Mouse (Mus musculus): ENCODE measurements at regions not wholly inside any gene's neighbourhood (a gene's known extent, or its start where the extent isn't known, plus 50 kb on each side); places are given as distances from the start of the nearest gene placed in this dataset.
"Not testable (repeated sequence)": the region's sequence is repeated elsewhere in the genome, so short reads cannot be mapped to it uniquely, and the experiment has no call there.

DNA sequence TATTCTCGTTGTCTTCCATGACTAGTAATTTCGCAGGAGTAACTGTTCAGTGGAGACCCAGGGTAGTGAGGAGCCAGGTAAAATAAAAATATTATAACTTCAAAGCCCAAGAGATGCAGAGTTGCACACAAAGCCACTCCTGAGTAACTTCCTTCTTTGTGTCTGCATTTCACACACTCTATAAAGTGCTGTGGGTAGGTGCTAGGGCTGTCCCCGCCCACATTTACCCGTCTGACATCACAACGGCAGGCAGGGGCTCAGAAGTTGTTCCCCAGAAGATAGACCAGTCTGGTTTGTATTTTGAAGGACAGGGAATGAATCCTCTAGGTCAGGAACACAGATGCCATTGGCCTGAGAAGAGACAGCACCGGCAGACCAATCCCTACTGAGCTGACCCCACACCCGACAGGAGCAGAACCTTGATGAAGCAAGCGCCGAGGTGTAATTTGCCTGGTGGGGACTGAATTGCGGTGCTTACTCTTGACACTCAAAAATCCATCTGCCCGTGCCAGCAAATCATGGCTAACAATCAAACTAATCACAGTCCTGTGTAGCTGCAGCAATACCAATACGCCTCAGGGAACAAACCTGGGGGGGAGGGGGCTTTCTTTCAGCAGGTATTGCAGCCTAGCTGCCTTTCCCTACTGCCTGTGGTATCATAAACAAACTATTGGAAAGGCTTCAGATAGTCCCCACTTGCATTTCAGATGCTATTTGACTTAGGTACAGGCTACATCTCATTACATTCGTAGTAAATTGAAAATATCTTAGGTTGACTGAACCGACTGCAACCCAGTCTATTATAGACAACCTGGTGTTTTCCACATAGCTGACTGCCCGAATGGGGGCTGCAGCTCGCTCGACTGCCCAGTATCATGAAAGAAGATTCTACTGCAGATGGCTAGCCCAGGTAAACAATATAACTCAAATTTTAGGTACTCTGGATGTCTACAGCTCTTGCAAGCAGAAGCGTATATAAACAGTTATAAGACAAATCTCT lies 175.6 kb downstream of the Basp1 start:
- DNase-seq = no peak

- no peak for DNase-seq
Measured at GRCm38 (mm10) chr15:25236191-25236723, 177.3 kb downstream of the Basp1 start.

DNA sequence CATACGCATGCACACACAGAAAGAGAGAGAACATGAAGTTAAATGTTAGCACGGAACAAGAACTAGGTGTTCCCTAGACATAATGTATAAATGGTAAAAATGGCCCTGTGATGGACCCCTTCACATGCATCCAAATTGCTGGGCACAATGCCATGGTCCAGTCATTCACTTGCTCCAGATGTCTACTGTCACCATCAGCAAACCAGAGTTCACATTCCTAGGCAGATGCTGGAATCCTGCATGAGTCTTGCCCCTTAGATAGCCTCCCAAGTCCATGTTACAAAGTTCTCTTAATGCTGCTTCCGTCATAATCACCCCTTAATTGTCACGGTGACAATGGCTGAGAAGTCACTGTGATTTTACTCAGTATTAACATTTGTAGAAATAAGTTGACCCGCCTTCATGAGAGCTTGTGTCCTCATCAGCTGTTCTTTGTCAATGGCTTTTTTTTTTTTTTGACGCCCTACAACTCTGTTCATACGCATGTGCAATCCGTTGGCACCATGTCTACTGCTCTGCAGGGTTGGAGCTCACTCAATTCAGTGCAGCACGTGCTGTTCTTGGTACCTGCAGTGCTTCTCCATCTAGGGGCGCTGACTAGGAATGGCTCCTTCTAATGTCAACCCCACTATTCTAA lies 179.4 kb downstream of the Basp1 start:
- DNase-seq = no peak

DNA sequence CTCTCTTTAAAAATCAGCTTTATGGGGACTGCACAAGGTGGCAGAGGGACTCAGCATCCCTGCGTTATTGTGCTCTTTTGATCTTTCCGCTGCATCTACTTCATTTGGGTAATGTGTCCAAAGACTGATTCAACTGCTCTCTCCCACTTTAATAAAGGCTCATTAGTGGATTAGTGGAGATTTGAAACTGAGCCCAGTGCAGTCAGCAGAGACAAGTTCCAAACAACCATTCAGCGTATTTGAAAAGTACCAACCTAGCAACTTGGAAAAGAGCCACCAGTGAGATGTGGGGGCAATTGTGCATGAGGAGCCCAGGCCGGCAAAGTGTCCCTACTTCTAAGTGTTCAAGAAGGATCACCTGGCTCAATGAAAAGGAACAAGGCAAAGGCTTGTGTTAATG lies 183.4 kb downstream of the Basp1 start:
- no peak for DNase-seq

GRCm38 (mm10) chr15:25229807-25230206 lies 183.8 kb downstream of the Basp1 start:
- no peak for DNase-seq

DNA sequence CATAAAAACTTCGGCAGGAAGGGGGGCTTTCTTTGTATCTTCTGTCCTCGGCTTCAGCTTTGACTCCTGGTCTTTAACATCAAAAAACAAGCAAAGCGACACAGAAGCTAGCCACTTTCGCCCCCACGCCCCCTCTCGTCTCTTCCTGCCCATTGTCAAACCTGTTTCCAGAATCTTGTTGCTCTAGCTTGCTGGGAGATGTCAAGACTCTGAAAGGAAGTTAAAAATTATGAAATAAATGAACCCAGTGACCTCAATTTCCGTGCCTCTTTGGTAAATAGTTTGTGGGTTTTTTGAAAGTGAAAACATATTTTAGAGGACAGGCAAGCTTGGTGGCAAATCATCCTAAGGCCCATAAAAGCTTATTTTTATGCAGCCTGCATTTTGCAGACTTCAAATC lies 186.1 kb downstream of the Basp1 start:
- peak; percentile 22 for DNase-seq

GRCm38 (mm10) chr15:25225936-25226335 lies 187.6 kb downstream of the Basp1 start:
- no peak for DNase-seq

DNA sequence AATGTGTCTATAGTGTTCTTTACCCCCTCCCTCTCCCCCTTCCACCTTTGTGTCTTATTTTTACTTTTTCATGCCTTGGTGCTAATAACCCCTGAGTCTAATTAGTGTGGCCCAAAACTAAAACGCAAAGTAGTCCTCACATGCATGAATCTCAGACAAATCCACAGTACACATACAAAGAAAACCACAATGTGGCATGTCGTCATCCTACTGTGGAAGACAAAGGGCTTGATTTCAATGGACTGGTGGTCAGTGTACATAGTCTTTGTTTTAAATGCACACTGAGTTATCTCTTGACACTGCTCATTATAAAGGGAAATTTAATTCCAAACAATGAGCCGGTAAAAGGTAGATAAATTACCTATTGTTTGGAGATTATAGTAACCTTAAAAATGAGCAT lies 188.1 kb downstream of the Basp1 start:
- DNase-seq = no peak

GRCm38 (mm10) chr15:25221749-25222148 lies 191.8 kb downstream of the Basp1 start:
- DNase-seq = no peak

DNA sequence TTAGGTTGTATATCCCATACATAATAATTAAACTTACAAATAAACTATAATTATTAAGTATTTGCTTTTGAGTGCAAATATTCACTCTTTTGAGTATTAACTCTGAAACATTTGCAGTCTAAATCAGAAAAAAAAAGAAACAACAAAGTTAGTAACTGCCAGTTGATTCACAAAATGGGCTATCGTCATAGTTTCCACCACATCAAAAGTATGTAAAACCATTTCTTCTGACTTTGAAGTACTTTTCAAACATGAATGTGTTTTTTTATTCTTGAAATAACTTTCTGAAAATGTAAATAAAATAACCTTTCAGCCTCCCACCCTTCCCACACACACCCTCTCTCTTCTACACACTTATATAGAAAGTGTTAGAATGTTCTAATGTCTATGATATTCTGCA lies 197.2 kb downstream of the Basp1 start:
- DNase-seq = no peak

GRCm38 (mm10) chr15:25202097-25202496 lies 211.5 kb downstream of the Basp1 start:
- no peak for DNase-seq

DNA sequence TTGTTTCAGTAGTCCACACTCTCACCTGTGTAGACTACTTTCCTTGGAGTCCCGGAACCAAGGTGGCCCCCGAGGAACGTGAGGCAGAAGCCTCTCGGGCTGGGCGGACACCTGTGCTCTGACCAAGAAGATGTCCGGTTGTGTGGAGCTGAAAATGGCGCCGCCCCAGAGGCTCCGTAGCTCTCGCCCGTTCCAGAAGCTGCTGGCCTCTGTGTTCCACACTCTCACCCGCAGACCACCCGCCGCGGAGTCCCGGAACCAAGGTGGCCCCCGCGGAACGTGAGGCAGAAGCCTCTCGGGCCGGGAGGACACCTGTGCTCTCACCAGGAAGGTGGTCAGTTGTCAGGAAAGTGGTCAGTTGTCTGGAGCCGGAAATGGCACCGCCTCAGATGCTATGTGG lies 213.3 kb downstream of the Basp1 start:
- not testable (repeated sequence) for DNase-seq

GRCm38 (mm10) chr15:25187881-25188326 lies 225.7 kb downstream of the Basp1 start:
- DNase-seq = no peak

GRCm38 (mm10) chr15:25172755-25173154 lies 240.8 kb downstream of the Basp1 start:
- no peak for DNase-seq

- DNase-seq = no peak
Measured at GRCm38 (mm10) chr15:25146371-25146770, 267.2 kb downstream of the Basp1 start.

- DNase-seq = peak; percentile 61
Measured at GRCm38 (mm10) chr15:25144228-25144627, 269.3 kb downstream of the Basp1 start.

DNA sequence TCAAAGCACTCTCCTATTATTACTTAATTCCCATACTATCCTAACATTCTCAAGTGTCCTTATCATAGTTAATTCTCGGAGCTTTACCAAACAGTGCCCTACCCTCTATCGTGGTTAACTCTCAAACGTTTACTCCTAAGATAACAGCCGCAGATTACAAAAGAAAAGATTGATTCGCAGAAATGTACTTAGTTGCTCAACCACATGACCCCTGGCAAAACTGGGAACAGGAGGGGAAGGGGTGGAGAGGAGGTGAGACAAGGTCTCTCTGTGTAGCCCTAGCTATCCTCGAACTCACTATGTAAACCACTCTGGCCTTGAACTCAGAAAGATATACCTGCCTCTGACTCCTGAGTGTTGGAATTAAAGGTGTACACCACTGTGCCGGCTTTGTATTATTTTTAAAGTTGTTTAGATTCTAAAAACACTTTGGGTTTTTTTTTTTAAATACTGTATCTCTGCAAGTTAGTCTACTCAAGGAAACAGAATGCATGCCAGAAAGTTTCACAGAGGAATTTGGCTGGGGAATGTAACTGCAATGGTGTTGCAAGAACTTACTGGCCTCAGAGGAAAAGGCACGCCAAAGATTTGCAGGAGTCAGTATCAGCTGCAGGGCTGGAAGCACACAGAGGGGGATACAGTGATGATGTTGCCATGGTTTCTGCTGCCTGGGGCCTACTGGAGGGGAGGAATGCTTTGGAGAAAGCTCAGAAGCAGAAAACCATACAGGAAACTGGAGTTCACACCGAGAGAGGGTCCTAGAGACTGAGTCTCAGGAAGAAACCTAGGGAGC lies 273.0 kb downstream of the Basp1 start:
- DNase-seq = no peak

GRCm38 (mm10) chr15:25137091-25137490 lies 276.5 kb downstream of the Basp1 start:
- DNase-seq = no peak

DNA sequence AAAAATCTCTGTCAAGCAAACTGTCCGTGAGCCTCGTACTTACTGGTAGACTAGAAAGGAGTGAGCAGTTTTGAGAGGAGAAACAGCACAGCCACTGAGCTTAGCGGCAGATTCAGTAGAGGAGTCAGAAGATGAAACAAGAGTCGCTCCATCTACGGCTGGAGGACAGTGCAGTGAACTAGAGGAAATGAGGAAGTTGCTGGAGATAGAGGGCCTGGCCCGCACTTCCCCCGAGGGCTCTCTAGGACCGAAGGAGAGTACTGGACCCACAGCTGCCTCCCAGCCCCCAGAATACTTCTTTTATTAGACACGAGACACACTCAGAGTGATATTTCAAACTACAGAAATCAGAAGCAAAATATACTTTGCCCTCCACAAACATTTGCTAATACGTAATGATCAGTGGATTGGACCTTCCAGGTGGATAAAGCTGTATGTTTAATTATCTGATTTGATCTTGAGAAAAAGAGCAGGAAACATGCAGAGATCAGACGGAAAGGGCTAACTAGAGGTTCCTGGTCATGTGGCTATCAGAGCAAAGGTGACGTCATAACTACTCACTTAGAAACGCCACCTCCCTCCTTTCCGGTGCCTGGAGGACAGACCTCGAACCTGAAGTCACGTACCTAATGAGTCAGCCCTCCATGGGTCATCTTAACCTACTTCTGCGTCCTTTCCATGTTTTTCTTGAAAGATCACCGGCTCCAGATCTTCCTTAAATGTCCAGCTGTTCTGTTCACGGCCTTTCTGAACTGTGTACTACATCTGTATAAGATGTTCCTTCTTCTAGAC lies 277.9 kb downstream of the Basp1 start:
- no peak for DNase-seq

- no peak for DNase-seq
Measured at GRCm38 (mm10) chr15:25130096-25130495, 283.5 kb downstream of the Basp1 start.

- DNase-seq = no peak
Measured at GRCm38 (mm10) chr15:25129572-25129971, 284.0 kb downstream of the Basp1 start.

DNA sequence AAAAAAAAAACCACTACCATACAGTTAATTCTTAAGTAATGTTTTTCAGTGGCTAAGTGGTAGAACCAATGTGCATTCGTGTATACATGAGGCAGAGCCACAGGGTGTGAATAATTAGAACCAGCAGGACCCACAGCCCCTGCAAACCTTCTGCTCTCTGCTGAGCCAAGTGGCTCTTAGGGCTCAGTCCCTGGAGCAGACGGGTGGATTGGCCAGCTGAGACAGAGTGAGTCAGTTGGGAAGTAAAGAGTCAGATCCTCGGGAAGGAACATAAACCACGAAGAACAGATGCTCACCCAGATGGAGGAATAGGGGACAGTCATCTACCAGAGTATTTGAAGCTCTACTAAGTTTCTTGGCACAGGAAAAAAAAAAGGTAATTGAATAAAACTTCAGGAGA lies 293.1 kb downstream of the Basp1 start:
- no peak for DNase-seq

Data from thymus, postnatal 4 days (tissue).